Mouse (Mus musculus) neural tube, embryonic 12.5 days (tissue): ENCODE measurements around the gene Slc39a11. TPM values are rescaled to one million over a fixed set of nuclear protein-coding genes. Genes with fewer than 3 reads are reported as not detected.
A peak's percentile ranks its signal among the peaks of the same experiment; 100 is the strongest.

Experiments used
- ATAC-seq: fragments of 200-750 bp; cut with Nextera tagmentation; 2 replicates; pipeline ENCODE4 v1.8.0; 2017; ENCODE audit warnings: low read depth, mild to moderate bottlenecking, moderate TSS enrichment, moderate library complexity; ENCODE audit not compliant: low FRiP score
- H3K27ac ChIP-seq: fragments of 300-500 bp; sonication (generic); 2 replicates; pipeline ENCODE4 v1.5.1; 2016
- H3K27me3 ChIP-seq: fragments of 300-500 bp; sonication (generic); replicated peaks from 2 replicates; pipeline ENCODE4 v1.6.1; 2016; ENCODE audit warnings: mild to moderate bottlenecking
- H3K36me3 ChIP-seq: fragments of 300-500 bp; sonication (generic); 2 replicates; pipeline ENCODE4 v1.6.1; 2016; ENCODE audit warnings: mild to moderate bottlenecking
- H3K4me1 ChIP-seq: fragments of 300-500 bp; sonication (generic); 2 replicates; pipeline ENCODE4 v1.6.1; 2016
- H3K4me2 ChIP-seq: fragments of 300-500 bp; sonication (generic); replicated peaks from 2 replicates; pipeline ENCODE4 v1.6.1; 2016; ENCODE audit warnings: mild to moderate bottlenecking
- H3K4me3 ChIP-seq: fragments of 300-500 bp; sonication (generic); 2 replicates; pipeline ENCODE4 v1.5.1; 2016
- H3K9ac ChIP-seq: fragments of 300-500 bp; sonication (generic); 2 replicates; pipeline ENCODE4 v1.6.1; 2016; ENCODE audit warnings: mild to moderate bottlenecking
- H3K9me3 ChIP-seq: fragments of 300-500 bp; sonication (generic); 2 replicates; pipeline ENCODE4 v1.6.1; 2016; ENCODE audit warnings: mild to moderate bottlenecking
- WGBS: fragments of 180-500 bp; shearing (Covaris S2); methylation state at CpG from one replicate; pipeline ENCODE4 v1.1.7; 2016; 5-methylcytosine and 5-hydroxymethylcytosine counted together
- polyA plus RNA-seq: library from polyadenylated mRNA; unstranded; fragments of >200 nt; fragmentation: Nextera tagmentation; extraction: Ambion mirVana; gene quantifications from 2 replicates; pipeline ENCODE4 v1.2.1, GENCODE M21; 2016

The Slc39a11 gene
- polyA plus RNA-seq, 1 experiment from 2014 or later: 26.1 TPM

GRCm38 (mm10) chr11:113528391-113528790 lies 121.5 kb downstream of the Slc39a11 start:
- Histone ChIP-seq H3K9me3 (peaks cover 4% of the 10 kb centered on the region; the same call in 1 of the 2 replicates), H3K4me1 (no peaks in the 10 kb centered on the region), H3K27me3 (no peaks in the 10 kb centered on the region), H3K4me3 (no peak overlapping the region), H3K9ac (no peak overlapping the region), H3K27ac (no peak overlapping the region), H3K36me3 (no peaks in the 10 kb centered on the region), H3K4me2 (no peak overlapping the region)
- ATAC-seq: no peak
- 96% methylated on average over 3 of the region's 3 CpGs for WGBS

GRCm38 (mm10) chr11:113525731-113526130 lies 124.1 kb downstream of the Slc39a11 start:
- Histone ChIP-seq H3K27ac (no peak overlapping the region), H3K9me3 (peaks cover under 1% of the 10 kb centered on the region; the same call in 1 of the 2 replicates), H3K36me3 (no peaks in the 10 kb centered on the region), H3K27me3 (no peaks in the 10 kb centered on the region), H3K9ac (no peak overlapping the region), H3K4me2 (no peak overlapping the region), H3K4me3 (no peak overlapping the region), H3K4me1 (peaks cover 12% of the 10 kb centered on the region)
- WGBS: 76% methylated on average over 18 of the region's 18 CpGs
- ATAC-seq: no peak

GRCm38 (mm10) chr11:113522726-113523125 lies 127.2 kb downstream of the Slc39a11 start:
- no peak for ATAC-seq
- H3K4me3 ChIP-seq: no peak overlapping the region
- H3K27me3 ChIP-seq: no peaks in the 10 kb centered on the region
- no peak overlapping the region for H3K27ac ChIP-seq
- H3K36me3 ChIP-seq: no peaks in the 10 kb centered on the region
- H3K4me1 ChIP-seq: peaks cover 31% of the 10 kb centered on the region
- WGBS: 81% methylated on average over 4 of the region's 4 CpGs
- H3K9ac ChIP-seq: no peak overlapping the region
- no peak overlapping the region for H3K4me2 ChIP-seq
- H3K9me3 ChIP-seq: no peaks in the 10 kb centered on the region

GRCm38 (mm10) chr11:113521469-113522190 lies 128.2 kb downstream of the Slc39a11 start:
- Histone ChIP-seq H3K4me1 (peaks cover 31% of the 10 kb centered on the region), H3K36me3 (no peaks in the 10 kb centered on the region), H3K4me2 (no peak overlapping the region), H3K4me3 (no peak overlapping the region), H3K27ac (0 out of 2 replicates have a peak overlapping the region, but pooled peaks have one; percentile 15), H3K9me3 (no peaks in the 10 kb centered on the region), H3K27me3 (no peaks in the 10 kb centered on the region), H3K9ac (no peak overlapping the region)
- ATAC-seq: no peak
- 63% methylated on average over 20 of the region's 20 CpGs for WGBS

GRCm38 (mm10) chr11:113520851-113521461 lies 128.9 kb downstream of the Slc39a11 start:
- WGBS: 43% methylated on average over 17 of the region's 17 CpGs
- 0 out of 2 replicates have a peak overlapping the region, but pooled peaks have one; percentile 15 for H3K27ac ChIP-seq
- ATAC-seq: 0 out of 2 replicates have a peak, but pooled peaks have one; percentile 7
- H3K4me3 ChIP-seq: no peak overlapping the region
- no peaks in the 10 kb centered on the region for H3K9me3 ChIP-seq
- H3K9ac ChIP-seq: no peak overlapping the region
- H3K4me1 ChIP-seq: peaks cover 37% of the 10 kb centered on the region
- H3K27me3 ChIP-seq: no peaks in the 10 kb centered on the region
- no peak overlapping the region for H3K4me2 ChIP-seq
- H3K36me3 ChIP-seq: no peaks in the 10 kb centered on the region

- WGBS: 67% methylated on average over 8 of the region's 8 CpGs
- H3K4me1 ChIP-seq: peaks cover 40% of the 10 kb centered on the region
- H3K9ac ChIP-seq: no peak overlapping the region
- no peaks in the 10 kb centered on the region for H3K27me3 ChIP-seq
- H3K4me3 ChIP-seq: no peak overlapping the region
- no peak for ATAC-seq
- H3K36me3 ChIP-seq: no peaks in the 10 kb centered on the region
- H3K27ac ChIP-seq: no peak overlapping the region
- no peaks in the 10 kb centered on the region for H3K9me3 ChIP-seq
- H3K4me2 ChIP-seq: no peak overlapping the region
Measured at GRCm38 (mm10) chr11:113520373-113520772, 129.5 kb downstream of the Slc39a11 start.

GRCm38 (mm10) chr11:113519973-113520372 lies 129.9 kb downstream of the Slc39a11 start:
- peaks cover 40% of the 10 kb centered on the region for H3K4me1 ChIP-seq
- WGBS: 86% methylated on average over 7 of the region's 7 CpGs
- H3K27ac ChIP-seq: no peak overlapping the region
- ATAC-seq: no peak
- no peaks in the 10 kb centered on the region for H3K27me3 ChIP-seq
- no peaks in the 10 kb centered on the region for H3K36me3 ChIP-seq
- H3K4me2 ChIP-seq: no peak overlapping the region
- no peaks in the 10 kb centered on the region for H3K9me3 ChIP-seq
- no peak overlapping the region for H3K4me3 ChIP-seq
- no peak overlapping the region for H3K9ac ChIP-seq

GRCm38 (mm10) chr11:113518176-113518575 lies 131.7 kb downstream of the Slc39a11 start:
- H3K9me3 ChIP-seq: no peaks in the 10 kb centered on the region
- no peak overlapping the region for H3K4me2 ChIP-seq
- H3K4me1 ChIP-seq: peaks cover 40% of the 10 kb centered on the region
- H3K9ac ChIP-seq: no peak overlapping the region
- no peak overlapping the region for H3K4me3 ChIP-seq
- H3K36me3 ChIP-seq: no peaks in the 10 kb centered on the region
- no peaks in the 10 kb centered on the region for H3K27me3 ChIP-seq
- H3K27ac ChIP-seq: no peak overlapping the region
- ATAC-seq: no peak
- 62% methylated on average over 7 of the region's 7 CpGs for WGBS

GRCm38 (mm10) chr11:113516156-113516555 lies 133.7 kb downstream of the Slc39a11 start:
- Histone ChIP-seq H3K4me2 (no peak overlapping the region), H3K27ac (no peak overlapping the region), H3K27me3 (no peaks in the 10 kb centered on the region), H3K9ac (no peak overlapping the region), H3K9me3 (no peaks in the 10 kb centered on the region), H3K36me3 (no peaks in the 10 kb centered on the region), H3K4me3 (no peak overlapping the region), H3K4me1 (peaks cover 35% of the 10 kb centered on the region)
- WGBS: 76% methylated on average over 10 of the region's 10 CpGs
- no peak for ATAC-seq

GRCm38 (mm10) chr11:113512976-113513375 lies 136.9 kb downstream of the Slc39a11 start:
- WGBS: 81% methylated on average over 10 of the region's 10 CpGs
- peaks cover 26% of the 10 kb centered on the region; the same call in 1 of the 2 replicates for H3K4me1 ChIP-seq
- H3K4me2 ChIP-seq: no peak overlapping the region
- H3K9ac ChIP-seq: no peak overlapping the region
- H3K9me3 ChIP-seq: no peaks in the 10 kb centered on the region
- H3K4me3 ChIP-seq: no peak overlapping the region
- no peak for ATAC-seq
- no peaks in the 10 kb centered on the region for H3K36me3 ChIP-seq
- H3K27ac ChIP-seq: no peak overlapping the region
- H3K27me3 ChIP-seq: no peaks in the 10 kb centered on the region

GRCm38 (mm10) chr11:113512150-113512549 lies 137.7 kb downstream of the Slc39a11 start:
- Histone ChIP-seq H3K4me2 (no peak overlapping the region), H3K27me3 (no peaks in the 10 kb centered on the region), H3K9me3 (no peaks in the 10 kb centered on the region), H3K27ac (no peak overlapping the region), H3K36me3 (no peaks in the 10 kb centered on the region), H3K4me3 (no peak overlapping the region), H3K9ac (no peak overlapping the region), H3K4me1 (peaks cover 26% of the 10 kb centered on the region; the same call in 1 of the 2 replicates)
- 89% methylated on average over 7 of the region's 7 CpGs for WGBS
- ATAC-seq: no peak

- Histone ChIP-seq H3K27ac (no peak overlapping the region), H3K27me3 (no peaks in the 10 kb centered on the region), H3K4me3 (no peak overlapping the region), H3K9me3 (no peaks in the 10 kb centered on the region), H3K9ac (no peak overlapping the region), H3K36me3 (no peaks in the 10 kb centered on the region), H3K4me2 (no peak overlapping the region), H3K4me1 (peaks cover 21% of the 10 kb centered on the region)
- WGBS: 85% methylated on average over 11 of the region's 11 CpGs
- ATAC-seq: no peak
Measured at GRCm38 (mm10) chr11:113510969-113511625, 138.8 kb downstream of the Slc39a11 start.
